Mouse (Mus musculus): Measurements from ENCODE around the gene Rtf2.

Gene Rtf2

DNA sequence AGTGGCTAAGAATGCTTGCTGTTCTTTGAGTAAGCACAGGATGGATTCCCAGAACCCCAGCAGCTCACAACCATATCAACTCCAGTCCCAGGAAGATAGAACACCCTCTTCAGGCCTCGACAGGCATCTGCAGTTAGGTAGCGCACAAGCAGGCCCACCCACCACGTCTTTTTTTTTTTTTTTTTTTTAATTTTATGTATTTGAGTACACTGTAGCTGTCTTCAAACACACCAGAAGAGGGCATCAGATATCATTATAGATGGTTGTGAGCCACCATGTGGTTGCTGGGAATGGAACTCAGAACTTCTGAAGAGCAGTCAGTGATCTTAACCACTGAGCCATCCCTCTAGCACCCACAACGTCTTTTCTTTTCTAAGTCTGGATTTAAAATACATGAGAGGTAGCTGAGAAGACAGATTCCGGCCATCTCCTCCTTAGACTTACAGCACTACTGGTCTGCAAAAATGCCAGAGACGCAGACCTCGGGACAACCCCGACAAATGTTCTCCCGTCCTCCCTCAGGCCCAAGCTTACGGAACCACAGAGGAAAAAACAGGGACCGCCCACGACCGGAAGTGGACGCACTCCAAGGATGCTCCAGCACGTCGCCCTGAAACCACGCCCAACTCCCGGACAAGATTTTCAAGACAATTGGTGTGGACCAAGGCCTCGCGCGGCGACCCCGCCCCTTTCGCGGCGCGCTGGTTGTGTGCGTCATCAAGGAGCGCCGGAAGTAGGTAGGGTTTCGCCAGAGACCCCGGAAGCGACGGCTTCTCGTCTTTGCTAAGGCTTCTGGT lies at the start of gene Rtf2:
Rtf2 (plus strand) TSS at position 714 of the 797 bp plus-strand sequence.
- DNase-seq (ENCODE audit: low spot score in 2 of 2) = peak; percentile 100

DNA sequence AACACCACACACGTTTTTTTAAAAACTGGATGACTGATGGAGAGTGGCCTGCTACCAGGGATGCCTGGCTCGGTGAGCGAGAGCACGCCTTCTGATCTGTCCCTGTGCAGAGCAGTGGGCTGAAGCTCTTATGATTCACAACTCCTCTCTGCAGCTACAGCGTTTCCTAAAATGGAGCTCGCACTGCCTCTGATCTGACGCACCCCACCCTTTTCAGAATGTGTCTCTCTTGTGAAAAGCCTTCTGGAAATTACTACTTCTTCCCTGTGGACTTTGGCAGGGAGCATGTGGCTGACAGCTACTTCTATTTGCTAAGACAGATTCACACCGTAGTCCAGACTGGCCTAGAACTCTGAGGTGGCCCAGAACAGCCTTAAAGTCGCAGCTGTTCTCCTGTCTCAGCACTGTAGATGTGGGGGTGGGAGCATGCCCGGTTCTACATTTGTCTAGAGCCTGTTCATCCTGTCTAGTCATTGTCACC lies 48.3 kb upstream of the Rtf2 start:
- no peak for DNase-seq (ENCODE audit: low spot score in 2 of 2)

DNA sequence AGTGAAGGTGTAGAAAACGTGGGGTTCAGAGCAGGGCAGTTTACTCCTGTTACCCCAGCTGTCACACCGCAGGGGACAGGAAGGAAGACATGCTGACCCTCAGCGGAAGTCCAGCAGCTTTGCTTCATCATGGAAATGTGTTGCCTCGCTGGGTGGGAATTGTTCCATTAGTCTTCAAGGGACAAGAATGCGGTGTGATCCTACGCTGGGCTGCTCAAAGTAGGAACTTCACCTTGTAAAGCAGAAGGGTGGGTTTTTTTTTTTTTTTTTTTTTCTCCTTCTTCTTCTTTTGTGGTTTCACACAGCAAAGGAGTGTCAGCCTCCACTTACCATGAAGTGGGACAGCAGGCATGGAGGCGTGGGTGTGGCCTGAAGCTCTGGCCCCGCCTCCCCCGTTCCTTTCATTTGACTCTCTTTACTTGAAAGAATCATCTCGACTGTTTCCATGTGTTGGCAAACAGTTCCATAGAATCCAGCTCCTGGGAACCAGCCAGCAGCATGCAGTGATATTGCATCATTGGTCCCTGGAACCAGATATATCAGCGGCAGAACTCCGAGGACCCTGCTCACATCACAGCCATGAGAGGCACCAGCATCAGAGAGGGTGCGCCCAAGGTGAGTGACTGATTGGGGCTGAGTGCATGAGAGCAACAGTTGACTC lies 46.8 kb upstream of the Rtf2 start, which contains the start of gene Cass4:
Cass4 (plus strand) TSS at position 404 of the 661 bp plus-strand sequence.
- no peak for DNase-seq (ENCODE audit: low spot score in 2 of 2)

DNA sequence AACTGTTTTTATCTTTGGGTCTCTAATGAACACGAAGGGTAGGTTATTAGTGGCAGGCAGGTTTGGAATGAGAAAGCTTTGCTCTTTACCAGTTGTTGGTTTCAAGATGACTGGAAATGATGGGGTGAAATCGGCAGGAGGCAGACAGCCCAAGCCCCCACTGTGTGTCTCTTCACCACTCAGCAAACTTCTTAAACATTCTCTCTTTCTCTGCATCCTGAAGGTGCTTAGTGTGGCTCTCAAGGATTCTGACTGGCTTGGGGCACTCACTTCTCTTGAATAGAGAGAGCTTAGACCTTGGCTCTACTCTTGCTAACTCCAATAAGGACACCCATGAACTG lies 46.3 kb upstream of the Rtf2 start:
- DNase-seq (ENCODE audit: low spot score in 2 of 2) = no peak

DNA sequence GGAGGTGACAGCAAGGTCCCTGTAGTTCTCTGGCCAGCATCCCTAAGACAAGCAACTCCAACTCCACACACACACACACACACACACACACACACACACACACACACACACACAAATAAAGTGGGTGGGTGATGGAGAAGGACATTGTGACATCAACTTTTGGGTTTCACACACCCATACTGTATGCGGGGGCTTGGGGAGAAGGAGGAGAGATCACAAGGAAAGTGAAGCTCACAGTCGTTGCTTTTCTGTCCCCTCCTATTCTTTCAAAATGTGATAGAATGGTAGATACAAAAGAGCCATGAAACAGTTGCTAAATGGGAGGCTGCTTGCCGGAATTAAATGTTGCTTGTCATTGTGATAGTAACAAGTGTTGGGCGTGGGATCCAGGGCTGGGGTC lies 45.7 kb upstream of the Rtf2 start:
- DNase-seq (ENCODE audit: low spot score in 2 of 2) = no peak

DNA sequence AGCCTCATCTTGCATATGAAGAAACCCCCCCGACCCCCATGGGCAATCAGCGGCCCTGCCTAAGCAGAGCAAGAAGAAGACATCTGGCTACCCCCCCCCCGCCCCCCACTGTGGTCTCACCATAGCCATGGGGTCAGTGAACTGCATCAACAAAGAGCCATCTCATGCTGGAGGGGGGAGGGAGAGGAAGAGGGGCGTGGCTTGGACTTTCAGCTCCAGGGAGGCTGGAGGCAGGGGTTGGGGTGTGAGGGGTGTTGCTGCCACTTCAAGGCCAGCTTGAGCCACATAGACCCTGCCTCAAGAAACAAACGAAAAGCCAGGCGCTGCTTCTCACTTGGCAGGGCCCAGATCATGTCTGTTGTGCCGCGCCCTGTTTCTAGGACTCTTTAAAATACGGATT lies 44.4 kb upstream of the Rtf2 start:
- DNase-seq (ENCODE audit: low spot score in 2 of 2) = no peak

DNA sequence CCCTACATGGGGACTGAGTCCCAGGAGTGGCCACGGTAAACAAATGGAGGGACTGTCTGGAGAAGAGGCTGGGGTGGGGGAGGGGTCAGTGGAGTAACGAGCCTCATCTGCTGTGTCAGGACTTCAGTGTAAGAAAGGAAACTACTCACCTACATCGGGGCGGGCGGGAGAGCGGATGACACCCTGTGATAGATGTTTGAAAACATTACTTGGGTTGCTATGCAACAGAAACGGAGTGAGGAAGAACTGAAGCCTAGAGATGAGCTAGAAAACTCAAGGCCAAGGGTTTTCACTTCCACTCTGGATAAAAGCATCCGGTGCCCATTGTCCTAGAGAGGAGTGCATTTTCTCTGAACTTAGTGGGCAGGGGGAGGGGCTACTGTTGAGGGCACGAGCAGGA lies 40.5 kb upstream of the Rtf2 start:
- DNase-seq (ENCODE audit: low spot score in 2 of 2) = no peak

DNA sequence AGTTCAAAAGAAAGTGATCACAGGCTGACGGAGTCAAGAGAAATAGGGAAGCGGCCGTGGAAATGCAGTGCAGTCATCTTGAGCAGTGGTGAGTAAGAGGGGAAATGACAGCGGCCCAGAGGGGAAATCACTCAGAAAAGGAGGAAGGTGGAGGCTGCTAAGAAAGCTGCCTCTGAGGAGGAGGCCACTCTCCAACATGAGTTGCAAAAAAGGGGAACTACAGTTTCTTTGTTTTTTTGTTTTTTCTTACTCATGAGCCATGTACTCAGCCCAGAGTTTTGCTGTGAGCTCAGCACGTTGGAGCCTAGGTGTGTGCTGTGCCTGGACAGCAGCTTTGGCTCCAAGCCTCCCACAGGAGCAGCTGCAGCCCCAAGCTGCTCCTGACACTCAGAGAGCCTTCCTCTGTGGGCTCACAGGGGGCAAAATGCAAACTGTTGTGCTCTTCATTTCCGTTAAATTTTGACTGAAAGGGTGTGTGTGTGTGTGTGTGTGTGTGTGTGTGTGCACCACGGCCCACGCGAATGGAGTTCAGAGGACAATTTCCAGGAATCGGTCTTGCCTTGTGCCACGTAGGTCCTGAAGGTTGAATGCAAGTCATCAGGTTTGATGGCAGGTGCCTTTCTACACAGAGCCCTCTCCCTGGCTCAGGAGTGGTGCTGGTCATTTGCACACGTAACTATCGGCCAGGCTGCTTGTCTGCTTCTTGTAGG lies 39.1 kb upstream of the Rtf2 start:
- DNase-seq (ENCODE audit: low spot score in 2 of 2) = no peak

DNA sequence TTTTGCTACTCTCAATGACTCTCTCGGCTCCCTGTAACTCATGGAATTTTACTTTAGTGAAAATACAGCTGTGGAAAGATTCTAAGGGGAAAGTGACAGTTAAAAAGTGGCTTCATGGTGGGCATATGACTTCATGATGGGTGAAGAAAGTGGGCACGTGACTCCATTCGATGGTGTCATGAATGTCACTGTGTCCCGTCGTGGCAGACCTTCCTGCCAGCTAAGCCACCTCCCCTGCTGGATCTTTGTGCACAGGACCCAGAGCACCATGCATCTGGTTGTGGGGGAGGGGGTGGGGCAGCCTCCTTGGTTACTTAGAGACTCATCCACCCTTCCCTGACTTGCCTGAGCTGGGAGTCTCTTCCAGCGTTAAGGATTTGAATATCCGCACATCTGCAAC lies 36.1 kb upstream of the Rtf2 start:
- no peak for DNase-seq (ENCODE audit: low spot score in 2 of 2)

DNA sequence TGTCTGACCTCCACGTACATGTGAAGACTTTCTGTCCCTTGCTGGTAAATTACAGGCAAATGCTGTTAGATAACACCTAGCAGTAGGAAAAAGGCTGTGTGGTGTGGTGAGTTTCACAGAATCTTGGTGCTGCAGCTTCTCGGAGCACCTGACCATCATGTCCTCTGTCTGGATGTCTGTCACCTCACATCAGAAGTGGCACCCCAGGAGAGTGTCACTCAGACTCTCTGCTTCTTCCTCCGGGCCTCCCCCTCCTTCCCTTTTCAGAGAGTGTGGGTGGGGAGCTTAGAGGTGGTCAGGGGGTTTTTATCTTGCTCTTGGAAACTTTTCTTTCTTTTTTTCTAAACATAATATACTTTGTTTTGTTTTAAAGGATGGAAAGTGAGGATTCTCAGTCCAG lies 35.3 kb upstream of the Rtf2 start:
- no peak for DNase-seq (ENCODE audit: low spot score in 2 of 2)

DNA sequence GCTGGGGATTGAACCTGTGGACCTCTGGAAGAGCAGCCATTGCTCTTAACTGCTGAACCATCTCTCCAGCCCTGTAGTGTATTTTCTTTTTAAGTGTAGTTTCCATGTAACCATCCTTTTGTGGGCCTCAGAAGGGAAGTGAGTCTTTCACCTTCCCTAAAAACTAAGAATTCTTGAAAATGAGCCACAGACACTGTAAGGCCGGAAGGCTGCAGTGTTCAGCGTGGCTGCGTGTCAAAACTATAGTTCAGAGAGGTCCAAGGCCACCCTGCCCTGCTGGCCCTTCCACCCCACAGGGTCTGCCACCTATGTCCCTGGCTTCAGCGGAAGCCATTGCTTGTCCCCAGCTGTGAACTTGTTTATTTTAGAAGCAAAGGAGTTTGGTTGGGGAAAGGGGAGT lies 34.2 kb upstream of the Rtf2 start:
- DNase-seq (ENCODE audit: low spot score in 2 of 2) = no peak

DNA sequence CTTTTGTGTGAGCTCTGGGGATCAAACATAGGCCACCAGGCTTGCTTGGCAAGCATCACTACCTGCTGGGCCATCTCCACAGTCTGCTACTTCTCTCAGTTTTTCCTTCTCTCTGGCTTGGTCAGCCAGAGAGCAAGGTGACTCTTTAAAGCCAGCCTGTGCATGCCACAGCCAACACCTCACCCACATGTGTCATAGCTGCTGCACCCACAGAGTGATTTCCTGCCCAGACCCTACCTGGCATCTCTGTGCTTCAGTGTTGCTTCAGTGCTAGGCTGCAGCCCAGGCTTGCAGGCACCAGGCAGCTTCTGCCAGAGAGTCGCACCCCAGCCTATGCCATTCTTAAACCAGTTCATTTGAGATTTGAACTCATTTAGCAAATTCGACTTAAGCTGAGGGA lies 32.9 kb upstream of the Rtf2 start:
- no peak for DNase-seq (ENCODE audit: low spot score in 2 of 2)

DNA sequence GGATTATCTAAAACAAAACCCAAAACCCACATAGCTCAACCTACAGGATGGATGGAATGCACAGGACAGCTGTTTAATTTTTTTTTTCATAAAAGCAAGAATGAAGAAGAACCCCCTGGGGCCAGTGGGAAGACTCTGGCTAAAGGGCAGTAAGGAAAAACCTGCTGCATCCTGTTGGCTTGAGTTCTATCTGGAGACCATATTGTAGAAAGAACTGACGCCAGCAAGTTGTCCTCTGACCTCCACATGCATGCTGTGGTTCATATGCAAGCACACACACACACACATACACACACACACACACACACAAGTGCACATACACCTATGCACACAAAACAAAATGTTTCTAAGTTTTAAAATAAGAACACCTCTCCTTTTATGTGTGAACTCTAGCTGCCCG lies 29.7 kb upstream of the Rtf2 start:
- no peak for DNase-seq (ENCODE audit: low spot score in 2 of 2)

DNA sequence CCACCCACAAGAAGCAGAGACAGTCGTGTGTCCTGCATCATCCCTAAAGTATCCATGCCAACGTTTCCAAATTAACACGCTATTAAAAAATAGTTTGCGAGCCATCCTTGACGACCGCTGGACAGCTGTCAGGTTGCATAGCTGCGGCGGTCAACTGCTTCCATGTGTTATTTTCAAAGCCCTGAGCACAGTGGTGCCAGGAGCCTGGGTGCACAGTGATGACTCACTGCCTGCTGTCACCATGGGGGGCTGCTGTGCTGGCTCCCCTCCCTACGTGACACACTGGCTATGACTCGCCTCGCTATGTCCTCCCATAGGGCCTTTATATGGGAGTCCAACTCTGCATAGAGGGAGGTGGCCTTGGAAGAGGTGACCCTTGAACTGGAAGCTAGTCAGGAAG lies 29.3 kb upstream of the Rtf2 start:
- no peak for DNase-seq (ENCODE audit: low spot score in 2 of 2)

DNA sequence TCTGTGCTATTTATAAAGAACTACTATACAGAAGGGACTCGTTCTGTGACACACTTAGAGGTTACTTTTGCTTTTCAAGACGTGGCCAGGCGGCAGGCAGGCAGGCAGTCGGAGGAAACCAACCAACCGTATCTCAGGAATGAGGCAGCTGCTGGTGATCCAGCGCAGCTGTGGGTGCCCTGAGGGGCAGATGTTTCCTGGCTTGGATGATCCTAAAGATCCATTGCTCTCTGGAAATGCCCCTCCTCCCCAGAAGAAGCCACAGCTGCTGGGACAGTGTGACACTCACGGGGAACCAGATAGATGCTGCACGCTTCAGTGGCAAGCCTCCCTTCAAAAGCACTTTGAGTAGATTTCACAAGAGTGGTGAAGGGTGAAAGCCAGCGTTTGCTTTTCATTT lies 27.9 kb upstream of the Rtf2 start:
- no peak for DNase-seq (ENCODE audit: low spot score in 2 of 2)

DNA sequence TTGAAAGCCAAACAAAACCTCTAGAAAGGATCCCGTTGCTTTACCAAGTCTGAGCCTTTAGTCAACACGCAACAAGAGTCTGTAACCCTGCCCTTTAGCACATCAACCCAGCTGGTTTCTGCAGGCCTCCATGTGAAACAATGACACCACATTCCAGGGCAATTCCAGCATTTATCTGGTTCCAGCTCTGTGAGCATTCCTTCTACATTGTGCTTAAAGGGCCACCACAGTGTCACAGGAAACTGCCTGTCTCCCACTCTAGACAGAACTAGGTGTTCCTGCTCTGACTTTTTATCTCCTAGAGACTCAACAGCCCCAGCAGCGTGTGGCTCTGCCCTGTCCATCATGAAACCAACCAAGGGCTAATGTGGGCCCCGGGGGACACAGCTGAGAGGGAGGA lies 27.1 kb upstream of the Rtf2 start:
- DNase-seq (ENCODE audit: low spot score in 2 of 2) = no peak

DNA sequence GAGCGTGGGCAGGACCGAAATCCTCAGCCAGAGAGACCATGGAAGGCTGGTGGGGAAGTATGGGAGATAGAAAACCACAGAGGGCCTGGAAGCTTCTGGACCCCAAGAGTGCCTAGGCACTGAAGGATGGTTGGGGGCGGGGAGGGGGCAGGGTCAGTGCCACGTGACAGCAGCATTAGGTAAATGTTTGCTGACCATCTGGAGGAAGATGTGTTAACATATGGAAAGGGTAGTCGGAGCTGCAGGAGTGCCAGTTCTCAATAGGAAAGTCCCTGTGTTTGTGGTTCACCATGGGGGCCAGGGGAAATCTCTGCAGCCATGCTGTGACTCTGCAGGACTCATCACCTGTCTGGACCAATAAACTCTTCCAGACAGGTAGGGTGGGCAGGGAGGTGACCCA lies 26.5 kb upstream of the Rtf2 start:
- DNase-seq (ENCODE audit: low spot score in 2 of 2) = no peak

DNA sequence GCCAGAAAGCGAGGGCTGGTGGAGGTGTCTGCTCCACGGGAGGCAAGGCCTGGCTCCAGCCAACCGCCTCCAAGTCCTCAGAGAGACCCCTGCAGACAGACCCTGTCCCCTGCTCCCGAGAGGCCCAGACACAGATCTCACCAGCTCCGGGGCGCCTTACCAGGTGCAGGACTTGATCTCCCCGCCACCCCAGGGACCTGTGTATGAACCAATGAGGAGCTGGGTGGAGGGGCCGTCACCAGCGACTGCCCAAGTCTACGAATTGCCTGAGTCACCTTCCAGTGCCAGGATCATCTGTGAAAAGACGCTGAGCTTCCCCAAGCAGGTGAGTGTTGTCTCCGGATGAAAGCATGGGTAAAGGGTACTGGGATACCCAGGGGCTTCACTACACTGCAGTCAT lies 24.1 kb upstream of the Rtf2 start:
- DNase-seq (ENCODE audit: low spot score in 2 of 2) = no peak

DNA sequence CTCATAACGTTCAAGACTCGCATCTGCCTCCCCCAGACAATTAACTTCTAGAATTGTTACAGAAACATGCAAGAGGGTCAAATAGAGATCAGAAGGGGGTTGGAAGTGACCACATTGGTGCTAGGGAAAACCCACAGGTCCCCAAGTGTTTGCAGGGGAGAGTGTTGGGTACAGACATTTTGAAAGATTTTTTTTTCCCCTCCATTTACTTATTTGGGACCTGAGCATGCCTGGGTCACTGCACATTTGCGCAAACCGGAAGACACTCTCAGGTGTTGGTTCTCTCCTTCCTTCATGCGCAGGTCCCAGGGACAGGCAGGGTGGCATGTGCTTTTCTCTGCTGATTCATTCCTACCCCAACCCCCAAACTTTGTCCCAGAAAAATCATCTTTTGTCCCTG lies 23.5 kb upstream of the Rtf2 start:
- no peak for DNase-seq (ENCODE audit: low spot score in 2 of 2)

DNA sequence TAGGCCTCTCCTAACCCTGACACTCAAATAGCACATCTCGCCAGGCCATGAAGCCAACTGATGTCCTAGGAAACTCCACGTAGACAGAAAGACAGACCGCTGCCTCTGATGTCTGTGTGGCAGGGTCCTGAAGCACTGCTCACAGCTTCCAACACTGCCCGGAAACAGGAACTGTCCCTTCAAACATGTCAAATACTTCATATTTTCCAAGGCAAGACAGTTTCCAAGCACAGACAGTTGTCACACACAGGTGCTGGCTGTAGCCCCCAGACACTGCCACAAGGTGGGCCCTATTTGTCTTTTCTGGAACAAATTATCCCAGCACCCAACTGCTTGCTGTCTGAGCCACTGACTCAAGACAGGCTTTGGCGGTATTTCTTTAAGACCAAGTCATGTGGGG lies 22.1 kb upstream of the Rtf2 start:
- no peak for DNase-seq (ENCODE audit: low spot score in 2 of 2)

DNA sequence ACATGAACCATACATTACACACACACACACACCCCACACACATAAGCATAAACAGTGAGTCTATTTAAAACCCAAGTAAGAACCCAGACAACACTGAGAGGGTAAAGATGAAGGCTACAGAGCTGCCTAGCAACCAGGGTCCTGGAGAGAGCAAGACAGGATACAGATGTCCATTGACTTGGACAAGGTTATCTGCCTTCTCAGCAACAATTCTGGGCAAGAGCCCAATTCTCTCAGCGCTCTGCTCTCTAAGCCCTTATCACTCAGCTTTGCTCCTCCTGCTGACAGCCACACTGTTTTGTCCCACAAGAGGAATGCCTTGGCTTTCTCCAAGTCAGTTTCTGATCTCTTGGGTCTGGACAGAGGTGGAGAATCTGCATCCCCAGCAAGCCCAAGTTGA lies 9.7 kb upstream of the Rtf2 start:
- no peak for DNase-seq (ENCODE audit: low spot score in 2 of 2)

DNA sequence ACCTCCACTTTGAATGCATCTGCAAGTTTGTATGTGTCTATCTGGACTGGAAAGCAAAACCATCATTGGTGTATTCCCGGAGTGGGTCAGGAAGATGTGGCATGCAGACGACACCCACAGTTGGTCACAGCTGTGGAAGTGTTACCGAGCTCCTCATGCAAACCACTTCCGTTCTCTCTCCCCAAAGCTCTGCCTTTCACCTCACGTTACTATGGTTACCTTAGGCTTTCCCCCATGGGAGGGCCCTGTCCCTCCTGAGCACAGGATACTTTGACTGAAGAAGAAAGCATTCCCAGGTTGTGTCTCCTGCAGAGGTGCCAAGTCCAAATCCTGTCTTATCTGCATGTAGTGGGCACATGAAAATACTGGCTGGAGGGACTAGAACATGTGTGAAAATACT lies 6.6 kb upstream of the Rtf2 start:
- DNase-seq (ENCODE audit: low spot score in 2 of 2) = no peak

DNA sequence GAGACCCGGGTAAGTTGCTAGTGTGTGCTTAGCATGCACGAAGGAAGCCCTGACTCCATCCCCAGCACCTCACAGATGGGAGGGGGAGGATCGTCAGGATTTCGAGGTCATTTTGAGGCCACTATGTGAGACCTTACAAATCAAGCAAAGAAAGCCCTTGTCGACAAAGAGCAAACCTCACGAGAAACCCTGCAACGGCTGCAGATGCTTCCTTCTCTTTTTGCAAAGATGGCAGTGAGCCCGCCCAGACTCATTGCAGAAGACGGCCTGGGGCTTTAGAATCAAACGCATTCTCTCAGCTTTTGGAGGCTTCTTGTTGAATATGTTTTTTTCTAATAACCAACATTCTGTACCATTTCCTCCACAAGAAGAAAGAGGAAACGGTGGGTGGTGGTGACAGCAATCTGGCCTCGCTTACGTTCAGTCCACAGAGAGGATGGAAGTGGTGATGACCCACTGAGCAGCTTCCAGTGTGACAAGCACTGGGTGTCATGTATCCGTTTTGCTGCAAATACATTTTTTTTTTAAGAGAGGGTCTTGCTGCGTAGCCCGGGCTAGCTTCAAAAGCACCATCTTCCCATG lies 2.9 kb upstream of the Rtf2 start:
- no peak for DNase-seq (ENCODE audit: low spot score in 2 of 2)

All from cerebellum, postnatal 4 days (tissue).